Mouse (Mus musculus) G1E (cell line): Measurements from ENCODE around the gene Rnf32.

ENCODE experiments used
- CTCF ChIP-seq: IDR thresholded peaks from 2 replicates; pipeline ENCODE4 v1.5.1; 2012; ENCODE audit warnings: low read depth, low read length, inconsistent platforms, mixed read lengths
- GATA1 ChIP-seq: IDR thresholded peaks from 2 replicates; pipeline ENCODE4 v1.6.1; 2012; ENCODE audit warnings: borderline replicate concordance, low read length, inconsistent platforms, mixed read lengths
- TAL1 ChIP-seq: conservative IDR thresholded peaks from 2 replicates; pipeline ENCODE4 v1.6.1; 2012; ENCODE audit warnings: low read depth, low read length, inconsistent platforms, mixed read lengths

DNA sequence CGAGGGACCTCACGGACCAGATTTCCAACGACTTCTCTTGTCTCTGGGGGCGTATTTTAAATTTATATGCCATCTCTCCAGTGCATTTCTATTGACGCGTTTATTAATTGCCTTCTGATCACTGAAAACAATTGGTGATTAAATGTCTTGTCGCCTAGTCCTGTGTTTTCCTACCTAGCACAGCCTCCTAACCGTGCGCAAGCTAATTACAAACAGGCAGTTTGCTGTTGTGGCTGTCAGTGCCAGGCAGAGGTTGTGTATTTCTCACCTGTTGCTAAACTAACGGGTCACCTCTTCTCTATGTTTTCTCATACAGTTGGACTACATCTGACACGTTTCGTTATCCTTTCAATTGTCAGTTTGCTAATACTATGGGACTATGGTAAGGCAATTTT is 469 bp downstream of the Rnf32 start:
- TF ChIP-seq TAL1 = no peak
- no peak for TF ChIP-seq CTCF
- no peak for TF ChIP-seq GATA1
